Comparison of ENCODE assay signal across 10 mouse cellular contexts in the genomic region with DNA sequence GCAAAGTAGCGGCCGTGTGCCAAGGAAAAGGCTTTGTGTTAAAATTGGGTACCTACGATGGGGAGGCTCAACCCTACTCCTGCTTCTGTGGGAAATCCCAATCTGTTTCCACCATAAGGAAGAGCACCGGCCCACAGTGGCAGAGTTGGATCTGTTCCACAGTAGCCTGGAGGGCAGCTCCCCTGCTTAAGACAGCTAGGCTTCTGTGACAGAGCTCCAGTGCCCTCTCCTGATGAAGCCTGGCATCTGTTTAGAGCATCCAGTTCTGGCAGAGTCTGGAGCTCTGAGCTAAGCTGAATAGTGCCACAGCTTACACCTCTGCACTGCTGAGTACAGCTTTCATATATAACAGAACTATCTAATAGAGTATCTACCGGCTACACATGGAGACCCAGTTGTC. TPM values are rescaled to one million over a fixed set of nuclear protein-coding genes. Genes with fewer than 3 reads are reported as not detected.
DNase-seq lines count a peak whose midpoint lies in the region; ATAC-seq and TF ChIP-seq lines count a peak whose summit lies in the region.
"Had no signal": no experiment of that assay in that cellular context is flagged by ENCODE, and none has a peak within 500 bp of the region (broad histone marks: within the 10 kb centered on the region; RNA-seq: fewer than 3 reads in every experiment).

No protein-coding gene starts in this region.

- in situ Hi-C loops in CH12.LX (cut with MboI; ENCODE audit: low pct_ligation_motif_present, low pct_unique_long_range_greater_than_20kb, low sequenced_read_pairs): loop anchor here (10.0 to 25.0 kb wide), 2 partner anchors 170 to 298 kb away; a partner anchor contains a TSS

- no peak overlapping the region for H3K4me3 ChIP-seq in hindbrain, embryonic 15.5 days
- H3K4me3 ChIP-seq in hindbrain, embryonic 10.5 days: no peak overlapping the region
- no peak overlapping the region for H3K4me3 ChIP-seq in CH12.LX (replicated peaks in 1 of 3; ENCODE audit: low read depth in 2 of 3, low read length in 2 of 3, poor library complexity in 1 of 3)
- H3K4me3 ChIP-seq: heart, embryonic 15.5 days; midbrain, embryonic 12.5 days had no signal

- no peak for TF ChIP-seq POLR2A in CH12.LX (IDR thresholded peaks at IDR 0.05; ENCODE audit: low read depth, low read length)

- peak in 1 of 2 experiments; percentile 43; a peak in 2 of 4 replicates for TF ChIP-seq CTCF in CH12.LX (conservative IDR thresholded peaks at IDR 0.05 in 1 of 2, IDR thresholded peaks at IDR 0.05 in 1 of 2; ENCODE audit: low read depth in 2 of 2, low read length in 2 of 2)

- peaks cover 14% of the 10 kb centered on the region for H3K36me3 ChIP-seq in hindbrain, embryonic 15.5 days
- H3K36me3 ChIP-seq in hindbrain, embryonic 10.5 days: peaks cover 19% of the 10 kb centered on the region
- H3K36me3 ChIP-seq in CH12.LX (replicated peaks in 1 of 2; ENCODE audit: control insufficient read depth in 1 of 2, insufficient read depth in 1 of 2, low read length in 1 of 2): peaks cover 0 to 6% of the 10 kb centered on the region in 2 experiments

- peak; percentile 72; the same call in 1 of the 2 replicates for ATAC-seq in hindbrain, embryonic 15.5 days (ENCODE audit: low FRiP score, low read depth)
- ATAC-seq in granulocyte monocyte progenitor cell, adult 5-6 weeks (replicated peaks; ENCODE audit: poor library complexity, severe bottlenecking): peak; percentile 37; the same call in 1 of the 2 replicates

- no peak for DNase-seq in hindbrain, embryonic 10.5 days (ENCODE audit: low spot score)
- DNase-seq in CH12.LX (ENCODE audit: extremely low read depth): peak; percentile 2
- peak; percentile 57 for DNase-seq in adrenal gland, postnatal 10 days
- DNase-seq in retina, postnatal 1 day: peak; percentile 48
- no peak for DNase-seq in gastrocnemius, adult 8-10 months (ENCODE audit: low spot score in 2 of 2)
- no peak for DNase-seq in spleen, postnatal 36 days (ENCODE audit: low spot score in 2 of 2)

- no peaks in the 10 kb centered on the region for H3K79me2 ChIP-seq in CH12.LX (replicated peaks; ENCODE audit: control insufficient read depth, extremely low read depth, insufficient read depth, poor library complexity, severe bottlenecking)

- H3K9me3 ChIP-seq in hindbrain, embryonic 15.5 days: no peaks in the 10 kb centered on the region
- H3K9me3 ChIP-seq in hindbrain, embryonic 10.5 days: no peaks in the 10 kb centered on the region
- no peaks in the 10 kb centered on the region for H3K9me3 ChIP-seq in CH12.LX (replicated peaks; ENCODE audit: low read length)
- H3K9me3 ChIP-seq: heart, embryonic 15.5 days; midbrain, embryonic 12.5 days had no signal

- H3K27me3 ChIP-seq in hindbrain, embryonic 15.5 days: no peaks in the 10 kb centered on the region
- no peaks in the 10 kb centered on the region for H3K27me3 ChIP-seq in hindbrain, embryonic 10.5 days (ENCODE audit: insufficient read depth, poor library complexity, severe bottlenecking)
- no peaks in the 10 kb centered on the region for H3K27me3 ChIP-seq in CH12.LX (replicated peaks)
- H3K27me3 ChIP-seq: heart, embryonic 15.5 days; midbrain, embryonic 12.5 days had no signal

- 73% methylated on average over 5 of the region's 5 CpGs for WGBS in hindbrain, embryonic 15.5 days
- 91% methylated on average over 5 of the region's 5 CpGs for WGBS in hindbrain, embryonic 10.5 days

- H3K9ac ChIP-seq in hindbrain, embryonic 15.5 days: no peak overlapping the region
- H3K9ac ChIP-seq in CH12.LX (ENCODE audit: insufficient read depth, low read depth): no peak overlapping the region
- H3K9ac ChIP-seq: heart, embryonic 15.5 days; midbrain, embryonic 12.5 days had no signal

- no peak for TF ChIP-seq EP300 in CH12.LX (IDR thresholded peaks at IDR 0.05; ENCODE audit: low read length)

- peak; percentile 41 for TF ChIP-seq RAD21 in CH12.LX (IDR thresholded peaks at IDR 0.05; ENCODE audit: low read depth, low read length)

- dilution Hi-C loops in CH12.LX (cut with MboI; ENCODE audit: extremely low pct_ligation_motif_present, extremely low pct_unique_long_range_greater_than_20kb, low sequenced_read_pairs): no loop called here

- no peak overlapping the region for H3K4me2 ChIP-seq in hindbrain, embryonic 15.5 days
- H3K4me2 ChIP-seq in CH12.LX (ENCODE audit: insufficient read depth, low read depth, poor library complexity, severe bottlenecking): no peak overlapping the region
- H3K4me2 ChIP-seq: heart, embryonic 15.5 days; midbrain, embryonic 12.5 days had no signal

- no peaks in the 10 kb centered on the region for H3K4me1 ChIP-seq in hindbrain, embryonic 15.5 days (replicated peaks)
- H3K4me1 ChIP-seq in hindbrain, embryonic 10.5 days (replicated peaks): no peaks in the 10 kb centered on the region
- no peaks in the 10 kb centered on the region for H3K4me1 ChIP-seq in CH12.LX (ENCODE audit: control insufficient read depth in 1 of 2, insufficient read depth in 2 of 2)
- H3K4me1 ChIP-seq: heart, embryonic 15.5 days; midbrain, embryonic 12.5 days had no signal

- H3K27ac ChIP-seq in hindbrain, embryonic 15.5 days (replicated peaks): no peak overlapping the region
- H3K27ac ChIP-seq in hindbrain, embryonic 10.5 days: no peak overlapping the region
- no peak overlapping the region for H3K27ac ChIP-seq in CH12.LX (ENCODE audit: insufficient read depth, low read depth)
- H3K27ac ChIP-seq: heart, embryonic 15.5 days; midbrain, embryonic 12.5 days had no signal

TF ChIP-seq in CH12.LX, 34 proteins besides CTCF, POLR2A, EP300 and RAD21:
- TF ChIP-seq SMC3 (IDR thresholded peaks at IDR 0.05; ENCODE audit: low read depth, low read length) (peak; percentile 6; the same call in 1 of the 2 replicates), E2F4 (IDR thresholded peaks at IDR 0.05; ENCODE audit: insufficient replicate concordance, low read depth, low read length) (no peak)

RNA-seq across cellular contexts. Expression of a gene that starts 14.0 kb away (rescaled TPM):
- 2.3 and 3.1 TPM in 2 replicates for polyA plus RNA-seq in hindbrain, embryonic 15.5 days (2015; fragmentation: Nextera tagmentation; extraction: Ambion mirVana)
- polyA plus RNA-seq in hindbrain, embryonic 10.5 days (2016; fragmentation: Nextera tagmentation; extraction: Ambion mirVana): 0.10 and 0.58 TPM in 2 replicates
- not detected in 2 replicates for total RNA-seq in CH12.LX (2012; rRNA removed)
- not detected in 2 replicates for total RNA-seq in CH12.LX (2014; rRNA removed)
- polyA plus RNA-seq in CH12.LX (2012; ENCODE audit: insufficient read length, low read depth): not detected in 2 replicates
- total RNA-seq in adrenal gland, postnatal 10 days (2021): 1 to 10 TPM in 1 of 2 experiments, under 1 TPM in 1; 0.33 to 1.0 TPM
- not detected in 2 replicates for total RNA-seq in granulocyte monocyte progenitor cell, adult 5-6 weeks (2014; fragmentation: Nextera tagmentation)
- not detected in 2 replicates for total RNA-seq in granulocyte monocyte progenitor cell, adult 5-6 weeks (2017)
- total RNA-seq in gastrocnemius, adult 8-10 months (2022): not detected

RNA-seq across cellular contexts. Expression of a gene that starts 51.1 kb away (rescaled TPM):
- 7.5 and 8.5 TPM in 2 replicates for polyA plus RNA-seq in hindbrain, embryonic 15.5 days (2015; fragmentation: Nextera tagmentation; extraction: Ambion mirVana)
- 8.3 and 9.9 TPM in 2 replicates for polyA plus RNA-seq in hindbrain, embryonic 10.5 days (2016; fragmentation: Nextera tagmentation; extraction: Ambion mirVana)
- total RNA-seq in CH12.LX (2012; rRNA removed) (14.1 and 15.1 TPM in 2 replicates), CH12.LX (2014; rRNA removed) (17.4 and 19.5 TPM in 2 replicates)
- polyA plus RNA-seq in CH12.LX (2012; ENCODE audit: insufficient read length, low read depth): 15.5 and 17.2 TPM in 2 replicates
- total RNA-seq in adrenal gland, postnatal 10 days (2021): 10 to 100 TPM; 34.2 to 36.9 TPM
- 19.8 and 28.0 TPM in 2 replicates for total RNA-seq in granulocyte monocyte progenitor cell, adult 5-6 weeks (2014; fragmentation: Nextera tagmentation)
- 23.7 and 27.2 TPM in 2 replicates for total RNA-seq in granulocyte monocyte progenitor cell, adult 5-6 weeks (2017)
- 10 to 100 TPM; 11.0 to 13.4 (median 11.5) TPM for total RNA-seq in gastrocnemius, adult 8-10 months (2022)

Comparison
In these comparisons a context has a peak if more than half of its experiments do, and no peak if none do; other contexts are left out.
1. DNase-seq: peak in CH12.LX (single experiment), adrenal gland, postnatal 10 days (single experiment) and retina, postnatal 1 day (single experiment); none in hindbrain, embryonic 10.5 days (single experiment), gastrocnemius, adult 8-10 months (0 of 2) and spleen, postnatal 36 days (0 of 2).